Mouse (Mus musculus) G1E (cell line): ENCODE results near the gene Slc25a33.
"Not testable (repeated sequence)": the region's sequence is repeated elsewhere in the genome, so short reads cannot be mapped to it uniquely, and the experiment has no call there.

Source experiments
- CTCF ChIP-seq: IDR thresholded peaks from 2 replicates; pipeline ENCODE4 v1.5.1; 2012; ENCODE audit warnings: low read depth, low read length, inconsistent platforms, mixed read lengths
- GATA2 ChIP-seq: IDR thresholded peaks from 2 replicates; pipeline ENCODE4 v1.6.1; 2012; ENCODE audit warnings: low read depth, low read length, inconsistent platforms, borderline replicate concordance
- TAL1 ChIP-seq: conservative IDR thresholded peaks from 2 replicates; pipeline ENCODE4 v1.6.1; 2012; ENCODE audit warnings: low read depth, low read length, inconsistent platforms, mixed read lengths

GRCm38 (mm10) chr4:149810372-149810771 is 36.3 kb upstream of the Slc25a33 start:
- TF ChIP-seq CTCF, TAL1, GATA2: not testable (repeated sequence)
